Mouse (Mus musculus): Measurements from ENCODE around the gene Msantd2.

GRCm38 (mm10) chr9:37567892-37568604 is 78.9 kb downstream of the Msantd2 start:
- TF ChIP-seq POLR2A (IDR thresholded peaks at IDR 0.05; ENCODE audit: borderline replicate concordance, extremely low read depth, low read depth, low read length) (no peak), CTCF (IDR thresholded peaks at IDR 0.05; ENCODE audit: insufficient read depth, low read length) (no peak)
